Mouse (Mus musculus) C2C12 (cell line): ENCODE measurements at regions not wholly inside any gene's neighbourhood (a gene's known extent, or its start where the extent isn't known, plus 50 kb on each side); places are given as distances from the start of the nearest gene placed in this dataset.

Source experiments
- H3K27me3 ChIP-seq: one replicate; pipeline ENCODE4 v1.6.1; 2011; ENCODE audit not compliant: control insufficient read depth, insufficient read depth, insufficient read length
- H3K36me3 ChIP-seq: one replicate; pipeline ENCODE4 v1.6.1; 2011; ENCODE audit not compliant: control insufficient read depth, insufficient read depth
- H3K4me3 ChIP-seq: one replicate; pipeline ENCODE4 v1.5.1; 2011; ENCODE audit warnings: mild to moderate bottlenecking, control low read depth; ENCODE audit not compliant: poor library complexity, insufficient read depth, severe bottlenecking
- H3K79me2 ChIP-seq: one replicate; pipeline ENCODE4 v1.6.1; 2011; ENCODE audit not compliant: control insufficient read depth, insufficient read depth
- H3K79me3 ChIP-seq: one replicate; pipeline ENCODE4 v1.6.1; 2011; ENCODE audit warnings: low read depth, control low read depth
- H3ac ChIP-seq: one replicate; pipeline ENCODE3; 2011; ENCODE audit warnings: low read depth; ENCODE audit not compliant: control insufficient read depth, insufficient read length
- CEBPB ChIP-seq: IDR thresholded peaks from one replicate; pipeline ENCODE4 v1.6.1; 2011; ENCODE audit warnings: low read depth, mild to moderate bottlenecking, control low read depth, moderate library complexity
- CTCF ChIP-seq: IDR thresholded peaks from one replicate; pipeline ENCODE4 v1.5.1; 2011; ENCODE audit not compliant: control insufficient read depth, insufficient read depth, insufficient read length
- FOSL1 ChIP-seq: IDR thresholded peaks from one replicate; pipeline ENCODE4 v1.8.0; 2011; ENCODE audit warnings: mild to moderate bottlenecking, low read length; ENCODE audit not compliant: poor library complexity, insufficient read depth, severe bottlenecking
- MAX ChIP-seq: IDR thresholded peaks from one replicate; pipeline ENCODE4 v1.6.1; 2011; ENCODE audit warnings: mild to moderate bottlenecking, control low read depth
- MYOD1 ChIP-seq: IDR thresholded peaks from one replicate; pipeline ENCODE4 v1.6.1; 2011; ENCODE audit warnings: low read depth; ENCODE audit not compliant: control insufficient read depth, insufficient read length
- MYOG ChIP-seq: IDR thresholded peaks from one replicate; pipeline ENCODE4 v1.6.1; 2011; ENCODE audit not compliant: control insufficient read depth, insufficient read length; ENCODE audit errors: extremely low read depth
- USF1 ChIP-seq: IDR thresholded peaks from one replicate; pipeline ENCODE4 v1.6.1; 2011; ENCODE audit warnings: low read depth, mild to moderate bottlenecking, control low read depth, moderate library complexity

DNA sequence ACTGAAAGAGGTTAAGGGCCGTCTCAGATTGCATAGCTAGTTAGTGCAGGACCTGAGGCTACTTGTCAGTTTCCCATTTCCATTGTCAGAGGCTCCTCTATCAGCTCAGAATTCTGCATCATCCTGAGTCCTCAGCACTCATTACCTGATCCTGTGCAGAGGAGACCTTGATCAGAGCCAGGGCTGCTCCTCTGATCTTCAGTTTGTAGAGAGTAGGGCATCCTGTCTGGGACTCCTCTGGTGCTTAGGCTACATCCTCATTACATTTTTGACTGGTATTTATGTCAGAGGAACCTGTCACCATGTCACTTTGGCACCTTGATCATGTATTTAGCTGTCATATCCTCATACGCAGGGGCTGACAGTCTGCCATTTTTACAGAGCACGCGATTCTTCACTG lies 658.0 kb upstream of the Fam160b2 start:
- Histone ChIP-seq H3K4me3 (no peak overlapping the region), H3K27me3 (no peaks in the 10 kb centered on the region), H3K79me3 (no peaks in the 10 kb centered on the region), H3K36me3 (no peaks in the 10 kb centered on the region), H3ac (no peak overlapping the region), H3K79me2 (no peaks in the 10 kb centered on the region)
- TF ChIP-seq FOSL1 (no peak), CEBPB (no peak), MYOD1 (no peak), MYOG (no peak), USF1 (no peak), CTCF (no peak), MAX (no peak)

GRCm38 (mm10) chr14:71254207-71254606 lies 654.6 kb upstream of the Fam160b2 start:
- Histone ChIP-seq H3K36me3 (no peaks in the 10 kb centered on the region), H3K27me3 (no peaks in the 10 kb centered on the region), H3K4me3 (no peak overlapping the region), H3K79me3 (no peaks in the 10 kb centered on the region), H3K79me2 (no peaks in the 10 kb centered on the region), H3ac (no peak overlapping the region)
- TF ChIP-seq USF1, result no peak
- no peak for TF ChIP-seq CTCF
- TF ChIP-seq MAX, result no peak

- no peak overlapping the region for H3ac ChIP-seq
- H3K79me3 ChIP-seq, result no peaks in the 10 kb centered on the region
- TF ChIP-seq MYOD1 (no peak), MYOG (no peak), MAX (peak; percentile 24), USF1 (no peak), FOSL1 (peak; percentile 39), CEBPB (no peak), CTCF (no peak)
- H3K27me3 ChIP-seq, result no peaks in the 10 kb centered on the region
- H3K4me3 ChIP-seq, result no peak overlapping the region
- no peaks in the 10 kb centered on the region for H3K36me3 ChIP-seq
- no peaks in the 10 kb centered on the region for H3K79me2 ChIP-seq
Observed at GRCm38 (mm10) chr14:71252136-71252535, 652.5 kb upstream of the Fam160b2 start.

- no peak overlapping the region for H3K4me3 ChIP-seq
- TF ChIP-seq CEBPB (no peak), MYOG (no peak), MAX (no peak), CTCF (no peak), FOSL1 (no peak), USF1 (no peak), MYOD1 (no peak)
- H3K36me3 ChIP-seq, result no peaks in the 10 kb centered on the region
- H3ac ChIP-seq, result no peak overlapping the region
- no peaks in the 10 kb centered on the region for H3K27me3 ChIP-seq
- no peaks in the 10 kb centered on the region for H3K79me2 ChIP-seq
- H3K79me3 ChIP-seq, result no peaks in the 10 kb centered on the region
Observed at GRCm38 (mm10) chr14:71251116-71251515, 651.5 kb upstream of the Fam160b2 start.

GRCm38 (mm10) chr14:71249387-71249965 lies 649.8 kb upstream of the Fam160b2 start:
- H3K27me3 ChIP-seq, result no peaks in the 10 kb centered on the region

GRCm38 (mm10) chr14:71248534-71248933 lies 648.9 kb upstream of the Fam160b2 start:
- no peaks in the 10 kb centered on the region for H3K79me3 ChIP-seq
- H3K27me3 ChIP-seq, result no peaks in the 10 kb centered on the region
- no peak overlapping the region for H3K4me3 ChIP-seq
- no peak overlapping the region for H3ac ChIP-seq
- no peaks in the 10 kb centered on the region for H3K79me2 ChIP-seq
- TF ChIP-seq MAX (no peak), MYOG (no peak)
- H3K36me3 ChIP-seq, result no peaks in the 10 kb centered on the region

More at GRCm38 (mm10) chr14:71249387-71249965, 649.8 kb upstream of the Fam160b2 start:
- Histone ChIP-seq H3K79me3 (no peaks in the 10 kb centered on the region), H3ac (no peak overlapping the region), H3K4me3 (no peak overlapping the region), H3K36me3 (no peaks in the 10 kb centered on the region), H3K79me2 (no peaks in the 10 kb centered on the region)
- no peak for TF ChIP-seq FOSL1
- no peak for TF ChIP-seq MAX
- TF ChIP-seq CTCF, result no peak
- TF ChIP-seq MYOD1, result no peak
- no peak for TF ChIP-seq USF1
- TF ChIP-seq CEBPB, result no peak
- TF ChIP-seq MYOG, result no peak
